Mouse (Mus musculus) bone marrow, adult 2 months (tissue): ENCODE results near the gene Mrs2.

Experiments
- CTCF ChIP-seq: fragments of 200-500 bp; IDR thresholded peaks from 2 replicates; pipeline ENCODE4 v1.5.1; 2011; ENCODE audit warnings: low read length, control low read depth; ENCODE audit not compliant: control insufficient read depth, insufficient read depth
- POLR2A ChIP-seq: fragments of 200-500 bp; IDR thresholded peaks from 2 replicates; pipeline ENCODE4 v1.6.1; 2011; ENCODE audit warnings: low read depth, mild to moderate bottlenecking, control low read depth, low read length, borderline replicate concordance; ENCODE audit not compliant: control insufficient read depth

GRCm38 (mm10) chr13:24938683-24939082 is 81.5 kb downstream of the Mrs2 start:
- TF ChIP-seq CTCF (peak; percentile 70), POLR2A (no peak)
